Mouse (Mus musculus): ENCODE results near the gene Vamp2.

DNA sequence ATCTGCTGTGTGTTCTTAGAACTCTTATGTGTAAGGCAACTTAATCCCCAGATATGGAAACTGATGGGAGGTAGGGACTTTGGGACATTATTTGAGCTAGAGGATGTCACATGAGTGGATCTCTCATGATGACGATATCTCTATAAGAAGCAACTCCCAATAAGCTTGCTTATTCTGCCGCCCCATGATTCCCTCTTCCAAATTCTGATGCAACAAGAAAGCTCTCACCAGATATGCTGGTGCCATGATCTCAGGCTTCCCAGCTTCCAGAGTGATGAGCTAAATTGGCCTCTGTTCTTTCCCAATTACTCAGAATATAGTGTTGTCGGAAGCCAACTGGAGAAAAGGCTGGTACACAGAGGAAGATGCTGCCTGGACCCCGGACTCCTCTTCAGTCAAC lies 23.6 kb downstream of the Vamp2 start:
- TF ChIP-seq EP300 (IDR thresholded peaks at IDR 0.05), result no peak
- no peak for TF ChIP-seq CTCF (IDR thresholded peaks at IDR 0.05)
